Mouse (Mus musculus): ENCODE results near the gene Sh2b2.
A peak's percentile ranks its signal among the peaks of the same experiment; 100 is the strongest.

Gene Sh2b2

DNA sequence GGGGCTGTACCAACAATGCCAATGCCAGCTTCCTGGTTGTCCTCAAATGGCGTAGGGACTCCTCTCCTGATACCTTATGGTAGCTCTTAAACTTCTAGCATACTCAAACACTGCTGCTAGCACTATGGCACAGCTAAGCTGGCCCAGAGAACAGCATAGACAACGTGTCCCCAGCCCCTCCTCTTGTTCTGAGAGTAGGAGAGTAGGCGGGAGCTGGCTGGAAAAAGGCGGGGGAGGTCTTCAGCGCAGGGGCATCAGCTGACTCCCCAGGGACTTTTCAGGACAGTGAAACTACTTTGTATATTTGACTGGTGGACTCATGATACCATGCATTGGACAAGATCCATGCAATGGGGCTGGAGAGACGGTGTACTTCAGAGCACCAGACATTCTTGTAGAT is 64.3 kb downstream of the Sh2b2 start:
- DNase-seq (ENCODE audit: low spot score in 2 of 2), result no peak

DNA sequence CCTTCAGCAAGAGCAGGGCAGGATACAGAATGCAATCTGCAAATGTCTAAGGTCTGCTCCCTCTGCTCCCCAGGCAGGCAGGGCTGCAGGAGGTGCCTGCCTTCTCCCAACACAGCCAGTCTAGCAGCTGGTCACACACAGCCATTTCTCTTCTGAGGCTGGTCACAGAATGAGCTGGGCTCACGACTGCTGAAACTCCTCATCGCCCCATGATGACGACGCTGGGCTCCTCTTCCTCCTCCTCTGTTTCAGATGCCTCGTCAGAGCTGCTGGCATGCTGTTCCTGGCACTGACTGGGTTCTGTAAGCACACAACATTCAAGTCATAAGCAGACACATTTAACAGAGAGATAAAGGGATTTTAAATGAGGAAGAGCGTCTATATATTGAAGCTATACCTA is 65.2 kb downstream of the Sh2b2 start:
- DNase-seq (ENCODE audit: low spot score in 2 of 2), result no peak

DNA sequence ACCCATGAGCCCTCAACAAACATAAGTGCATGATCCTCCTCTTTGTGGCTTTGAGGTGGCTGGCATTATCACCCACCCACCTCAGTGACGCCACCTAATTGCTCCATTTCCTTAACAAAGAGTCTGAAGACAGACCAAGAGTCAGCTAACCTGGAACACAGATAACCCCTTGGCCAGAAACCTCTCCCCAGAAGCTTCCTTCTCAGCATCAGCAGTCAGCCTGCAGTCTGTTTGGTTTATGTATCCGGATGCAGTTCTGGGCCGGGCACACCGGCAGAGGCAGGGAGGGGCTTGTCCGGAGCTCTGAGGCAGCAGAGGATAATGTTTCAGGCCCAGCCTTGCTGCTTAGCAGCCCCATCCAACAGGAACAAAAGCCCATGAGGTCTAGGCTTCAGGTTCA is 66.8 kb downstream of the Sh2b2 start:
- no peak for DNase-seq (ENCODE audit: low spot score in 2 of 2)

DNA sequence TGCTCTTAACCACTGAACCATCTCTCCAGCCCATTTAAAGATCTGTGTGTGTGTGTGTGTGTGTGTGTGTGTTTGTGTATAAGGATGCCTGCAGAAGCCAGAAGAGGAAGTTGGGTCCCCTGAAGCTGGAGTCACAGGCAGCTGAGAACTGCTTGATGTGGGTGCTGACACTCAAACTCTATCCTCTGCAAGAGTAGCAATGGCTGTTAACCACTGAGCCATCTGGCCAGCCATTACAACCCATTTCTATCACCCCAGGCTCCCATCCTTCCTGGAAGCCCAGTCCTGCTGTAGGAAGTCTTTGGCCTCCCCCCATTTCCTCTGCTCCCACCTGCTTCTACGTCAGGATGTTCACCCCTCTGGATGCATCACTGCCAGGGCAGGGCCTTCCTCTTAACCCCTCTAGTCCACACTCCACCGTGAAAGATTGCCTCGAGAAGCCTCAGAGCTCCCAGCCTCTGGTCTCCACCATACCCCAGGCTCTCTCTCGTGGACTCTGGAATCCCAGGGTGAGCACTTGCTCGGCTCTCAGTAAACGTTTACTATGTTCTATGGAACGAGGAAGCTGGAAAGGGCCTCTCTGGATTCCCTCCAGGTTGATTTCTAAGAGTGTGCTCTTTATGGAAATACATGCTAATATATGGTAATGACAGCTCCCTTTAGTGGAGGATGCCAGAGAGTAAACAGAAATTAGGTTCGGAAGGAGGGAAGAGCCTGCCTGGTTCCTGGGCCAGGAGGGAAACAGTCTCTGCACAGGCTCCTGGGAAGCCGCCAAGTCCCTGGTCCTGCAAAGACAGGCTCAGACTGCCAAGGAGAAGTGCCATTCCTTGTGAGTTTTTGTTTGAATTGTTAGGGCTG is 72.5 kb downstream of the Sh2b2 start:
- peak in 1 of 2 experiments; percentile 72 for DNase-seq (ENCODE audit: low spot score in 2 of 2)

DNA sequence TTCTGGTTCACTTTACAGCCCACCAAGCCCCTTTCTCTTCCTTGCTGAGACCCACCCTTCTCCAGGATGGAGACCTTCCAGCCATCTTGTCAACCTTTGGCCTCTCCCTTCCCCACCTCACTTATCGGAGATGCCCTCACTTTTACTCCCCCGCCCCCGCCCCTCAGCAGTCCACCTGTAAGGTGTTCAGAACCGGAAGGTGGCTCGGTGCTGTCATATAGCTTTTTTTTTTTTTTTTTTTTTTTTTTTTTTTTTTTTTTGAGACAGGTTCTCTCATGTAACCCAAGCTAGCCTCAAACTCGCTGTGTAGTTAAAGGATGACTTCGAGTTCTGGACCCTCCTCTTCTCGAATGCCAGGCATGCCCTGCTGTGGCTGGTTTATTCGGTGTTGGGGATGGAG is 73.4 kb downstream of the Sh2b2 start:
- no peak for DNase-seq (ENCODE audit: low spot score in 2 of 2)

DNA sequence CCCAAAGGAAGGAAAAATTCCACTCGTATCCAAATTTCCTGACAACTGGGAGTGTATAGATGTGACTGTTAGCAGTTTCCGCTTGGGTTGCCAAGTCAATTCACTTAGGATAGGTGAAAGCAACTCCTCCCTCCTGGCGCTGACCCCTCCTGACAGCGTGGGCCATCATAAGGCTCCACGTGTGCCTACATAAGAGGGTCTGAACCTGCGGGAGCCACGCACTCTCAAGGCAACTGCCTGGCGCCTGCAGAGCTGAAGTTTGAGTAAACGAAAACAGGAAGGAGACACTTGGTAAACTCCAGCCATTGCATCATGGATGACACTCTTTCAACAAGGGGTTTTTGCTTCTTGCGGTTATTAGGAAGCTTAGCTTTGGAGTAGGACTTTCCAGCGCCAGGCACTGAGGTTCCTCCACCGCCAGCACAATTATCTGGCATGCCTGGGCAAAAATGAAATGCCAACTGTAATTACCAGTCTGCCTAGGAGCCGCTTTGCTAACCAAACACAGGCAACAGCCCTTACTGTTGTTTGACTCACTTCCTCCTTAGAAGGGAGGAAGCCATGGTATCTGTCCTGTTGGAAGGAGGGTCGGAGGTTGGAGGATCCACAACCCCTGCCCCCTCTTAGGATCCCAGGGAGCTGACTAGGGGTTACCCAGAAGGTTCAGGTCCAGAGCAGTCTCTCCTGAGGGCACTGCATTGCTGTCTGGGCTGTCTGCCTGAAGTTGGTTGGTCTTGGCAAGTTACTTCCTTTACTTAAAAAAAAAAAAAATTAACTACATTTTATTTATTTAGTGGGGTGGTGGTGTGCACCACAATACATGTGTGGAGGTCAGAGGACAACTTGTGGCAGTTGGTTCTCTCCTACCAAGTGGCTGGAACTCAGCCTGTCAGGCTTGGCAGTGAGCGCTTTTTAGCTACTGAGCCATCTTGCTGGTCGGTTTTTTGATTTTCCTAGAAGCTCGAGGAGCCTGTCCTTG is 74.7 kb downstream of the Sh2b2 start:
- no peak for DNase-seq (ENCODE audit: low spot score in 2 of 2)

DNA sequence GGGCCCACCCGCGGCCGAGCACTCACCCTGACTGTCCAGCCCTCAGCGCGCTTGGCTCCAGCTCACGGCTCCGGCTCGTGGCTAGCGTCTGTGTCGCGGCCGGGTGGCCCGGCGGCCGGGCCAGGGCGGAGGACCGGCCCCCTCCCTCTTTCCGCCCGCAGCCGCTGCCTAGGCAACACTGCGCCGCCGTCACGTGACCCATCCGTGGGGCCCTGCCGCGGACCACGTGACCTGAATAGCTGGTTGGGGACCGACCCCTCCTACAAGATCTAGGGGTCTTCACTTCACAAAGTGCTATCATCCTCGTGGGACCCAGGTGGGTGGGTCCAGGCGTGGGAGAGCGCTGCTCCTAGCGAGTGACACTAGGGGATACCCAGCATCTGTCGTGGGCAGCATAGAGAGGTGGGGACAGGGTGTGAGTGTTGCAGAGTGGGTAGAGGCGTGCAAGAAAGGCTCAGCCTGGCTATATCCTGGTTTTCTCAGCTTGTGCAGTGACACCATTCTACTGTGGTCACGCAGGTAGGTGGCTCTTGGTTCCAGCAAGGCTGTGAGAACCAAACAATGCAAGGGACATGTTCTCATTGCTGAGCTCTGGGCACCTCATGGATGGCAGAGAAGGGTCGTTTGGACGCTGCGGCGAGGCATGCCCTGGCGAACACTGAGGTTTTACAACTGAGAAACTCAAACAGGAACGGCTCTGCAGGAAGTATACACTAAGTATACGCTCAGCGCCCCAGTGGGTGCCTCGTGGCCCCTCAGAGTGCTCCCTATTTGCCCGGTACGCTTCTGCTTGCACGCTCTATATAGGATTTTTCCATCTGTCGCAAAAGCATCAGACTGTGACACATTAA is 75.6 kb downstream of the Sh2b2 start, which contains the start of gene Orai2:
Orai2 (minus strand) TSS at position 202 of the 851 bp plus-strand sequence.
- DNase-seq (ENCODE audit: low spot score in 2 of 2), result peak; percentile 70 to 80

DNA sequence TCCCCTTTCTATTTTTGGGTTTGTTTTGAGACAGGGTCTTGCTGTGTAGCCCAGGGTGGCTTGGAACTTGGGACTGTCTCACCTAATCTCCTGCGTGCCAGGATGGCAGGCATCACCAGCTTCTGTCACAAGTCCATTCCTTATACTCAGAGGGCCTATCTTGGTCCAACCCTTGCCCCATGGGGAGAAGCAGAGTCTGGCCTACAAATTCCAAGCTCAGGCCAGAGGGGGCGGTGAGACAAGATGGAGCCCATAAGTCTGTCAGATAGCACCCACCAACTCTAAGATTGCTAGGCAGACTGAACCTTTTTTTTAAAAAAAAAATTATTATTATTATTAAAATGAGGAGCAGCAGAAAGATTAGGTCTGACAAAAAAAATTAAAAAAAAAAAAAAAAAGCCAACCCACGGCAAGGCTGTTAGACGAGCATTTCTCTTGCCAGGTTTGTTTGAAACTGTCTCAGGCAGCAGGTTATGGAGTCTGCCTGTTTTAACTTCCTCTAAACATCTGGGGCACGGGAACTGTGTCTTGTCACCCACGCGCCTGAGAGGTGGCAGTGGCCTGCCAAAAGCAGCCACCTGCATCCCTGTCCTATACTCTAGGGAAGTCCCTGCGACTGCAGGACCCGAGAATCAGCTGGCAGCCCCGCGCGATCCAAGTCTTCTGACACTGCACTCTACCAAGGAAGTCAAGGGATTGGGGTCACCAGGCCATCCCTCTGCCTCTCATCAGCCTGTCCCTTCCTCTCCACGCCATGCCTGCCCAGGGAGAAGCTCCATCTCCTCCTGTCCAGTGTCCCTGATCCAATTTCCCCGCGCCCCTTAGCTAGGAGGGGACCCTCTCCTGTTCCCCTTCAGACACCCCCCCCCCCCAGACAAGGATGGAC is 76.5 kb downstream of the Sh2b2 start:
- no peak for DNase-seq (ENCODE audit: low spot score in 2 of 2)
